Mouse (Mus musculus) lung, embryonic 15.5 days (tissue): ENCODE results near the gene Agbl4. TPM values are rescaled to one million over a fixed set of nuclear protein-coding genes. Genes with fewer than 3 reads are reported as not detected.

Experiments
- ATAC-seq: fragments of 200-750 bp; cut with Nextera tagmentation; 2 replicates; pipeline ENCODE4 v1.8.0; 2017; ENCODE audit warnings: moderate number of reproducible peaks, borderline replicate concordance; ENCODE audit not compliant: low FRiP score, low TSS enrichment; ENCODE audit errors: extremely low read depth
- H3K27ac ChIP-seq: fragments of 300-500 bp; sonication (generic); 2 replicates; pipeline ENCODE4 v1.5.1; 2015; ENCODE audit warnings: moderate library complexity, mild to moderate bottlenecking, inconsistent platforms
- H3K27me3 ChIP-seq: fragments of 300-500 bp; sonication (generic); 2 replicates; pipeline ENCODE4 v1.6.1; 2015; ENCODE audit warnings: inconsistent platforms
- H3K36me3 ChIP-seq: fragments of 300-500 bp; sonication (generic); 2 replicates; pipeline ENCODE4 v1.6.1; 2015; ENCODE audit warnings: inconsistent platforms
- H3K4me1 ChIP-seq: fragments of 300-500 bp; sonication (generic); 2 replicates; pipeline ENCODE4 v1.6.1; 2015; ENCODE audit warnings: inconsistent platforms
- H3K4me2 ChIP-seq: fragments of 300-500 bp; sonication (generic); 2 replicates; pipeline ENCODE4 v1.6.1; 2015; ENCODE audit warnings: inconsistent platforms, mild to moderate bottlenecking, moderate library complexity
- H3K4me3 ChIP-seq: fragments of 300-500 bp; sonication (generic); 2 replicates; pipeline ENCODE4 v1.5.1; 2015; ENCODE audit warnings: mild to moderate bottlenecking, inconsistent platforms
- H3K9ac ChIP-seq: fragments of 300-500 bp; sonication (generic); 2 replicates; pipeline ENCODE4 v1.6.1; 2015; ENCODE audit warnings: inconsistent platforms
- H3K9me3 ChIP-seq: fragments of 300-500 bp; sonication (generic); 2 replicates; pipeline ENCODE4 v1.6.1; 2016; ENCODE audit warnings: inconsistent platforms
- WGBS: fragments of 180-500 bp; shearing (Covaris S2); methylation state at CpG from one replicate; pipeline ENCODE4 v1.1.7; 2015; 5-methylcytosine and 5-hydroxymethylcytosine counted together
- polyA plus RNA-seq: library from polyadenylated mRNA; unstranded; fragments of >200 nt; fragmentation: Nextera tagmentation; extraction: Ambion mirVana; gene quantifications from 2 replicates; pipeline ENCODE4 v1.2.1, GENCODE M21; 2015

Gene Agbl4
- polyA plus RNA-seq, 1 experiment from 2014 or later = 0.50 TPM

DNA sequence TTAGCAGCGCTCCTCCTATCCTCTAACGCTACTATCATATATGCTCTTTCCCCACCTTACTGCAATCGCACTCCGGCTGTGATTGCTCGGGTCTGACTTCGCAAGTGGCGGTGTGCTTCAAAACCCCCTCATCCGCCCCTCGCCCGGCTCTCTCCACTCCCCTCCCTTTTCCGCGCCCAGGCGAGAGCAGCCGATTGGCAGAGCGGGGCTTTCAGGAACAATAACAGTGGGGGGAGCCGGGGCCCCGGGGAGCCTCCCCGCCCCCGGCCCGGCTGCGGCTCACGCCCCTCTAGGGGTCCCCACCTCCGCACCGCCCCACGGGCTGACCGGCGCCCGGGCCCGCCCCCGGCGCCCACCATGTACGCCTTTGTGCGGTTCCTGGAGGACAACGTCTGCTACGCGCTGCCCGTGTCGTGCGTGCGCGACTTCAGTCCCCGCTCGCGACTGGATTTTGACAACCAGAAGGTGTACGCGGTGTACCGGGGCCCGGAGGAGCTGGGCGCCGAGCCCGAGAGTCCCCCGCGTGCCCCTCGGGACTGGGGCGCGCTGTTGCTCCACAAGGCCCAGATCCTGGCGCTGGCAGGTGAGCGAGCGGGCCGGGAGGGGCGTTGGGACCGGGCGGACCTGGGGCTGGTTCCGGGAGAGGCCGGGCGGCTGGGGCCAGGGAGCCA, 1017.5 kb downstream of the Agbl4 start, which contains the start of gene Bend5:
Bend5 (plus strand) TSS at position 189 of the 671 bp plus-strand sequence.
- no peaks in the 10 kb centered on the region for H3K9me3 ChIP-seq
- no peaks in the 10 kb centered on the region for H3K27me3 ChIP-seq
- under 1% methylated on average over 64 of the region's 66 CpGs for WGBS
- H3K4me3 ChIP-seq = peak within 1 kb of the TSS; percentile 74
- H3K36me3 ChIP-seq = no peaks in the 10 kb centered on the region; the same call in 1 of the 2 replicates
- H3K27ac ChIP-seq = peak within 1 kb of the TSS; percentile 87
- peak; percentile 96 for ATAC-seq
- H3K4me1 ChIP-seq = peaks cover 15% of the 10 kb centered on the region
- H3K4me2 ChIP-seq = peak within 1 kb of the TSS; percentile 70
- H3K9ac ChIP-seq = peak within 1 kb of the TSS; percentile 71

DNA sequence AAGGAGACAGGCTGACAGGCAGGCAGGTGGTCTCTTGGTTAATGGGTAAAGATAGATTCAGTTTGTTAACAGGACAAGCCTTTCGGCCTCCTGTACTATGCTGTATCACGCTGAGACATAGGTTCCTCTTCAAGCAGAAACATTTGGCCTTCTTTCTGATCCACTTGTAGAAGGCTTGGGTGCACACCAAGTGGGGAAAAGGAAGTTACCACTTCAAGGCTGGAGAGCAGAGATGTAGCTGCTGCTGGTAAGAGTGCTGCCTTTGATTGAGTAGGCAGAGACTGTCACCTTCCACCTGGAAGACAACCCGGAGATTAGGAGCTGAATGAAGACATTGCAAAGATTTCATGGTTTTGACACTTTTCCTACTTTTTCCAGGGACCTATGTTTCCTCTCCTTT, 1018.7 kb downstream of the Agbl4 start:
- Histone ChIP-seq H3K4me2 (peak overlapping the region; percentile 70), H3K36me3 (no peaks in the 10 kb centered on the region; the same call in 1 of the 2 replicates), H3K4me3 (peak overlapping the region; percentile 74), H3K9me3 (no peaks in the 10 kb centered on the region), H3K9ac (0 out of 2 replicates have a peak overlapping the region, but pooled peaks have one; percentile 71), H3K27me3 (no peaks in the 10 kb centered on the region), H3K27ac (no peak overlapping the region), H3K4me1 (peaks cover 15% of the 10 kb centered on the region)
- no peak for ATAC-seq
- 62% methylated on average over 3 of the region's 3 CpGs for WGBS

DNA sequence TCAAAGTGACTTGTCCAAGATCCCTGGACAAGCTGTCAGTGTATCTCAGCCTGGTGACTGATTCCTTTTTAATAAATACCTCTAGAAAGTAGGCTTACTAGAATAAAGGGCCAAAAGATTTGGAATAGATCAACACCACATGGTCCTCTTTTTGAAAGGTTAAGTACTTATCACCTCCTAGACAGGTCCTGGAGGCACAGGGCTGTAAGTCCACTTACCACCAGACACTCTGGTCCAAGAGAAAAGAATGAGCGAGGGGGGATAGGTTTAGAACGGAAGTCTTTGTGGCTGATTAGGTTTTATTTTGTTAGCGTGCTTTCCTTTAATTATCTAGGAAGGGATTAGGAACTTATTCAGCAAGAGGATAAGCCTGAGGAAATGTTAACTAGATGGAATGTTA, 1019.1 kb downstream of the Agbl4 start:
- 0 out of 2 replicates have a peak overlapping the region, but pooled peaks have one; percentile 74 for H3K4me3 ChIP-seq
- WGBS = 75% methylated on average over 3 of the region's 3 CpGs
- H3K4me2 ChIP-seq = peak overlapping the region; percentile 70

GRCm38 (mm10) chr4:111417716-111418115, 1020.3 kb downstream of the Agbl4 start:
- no peaks in the 10 kb centered on the region for H3K9me3 ChIP-seq
- no peak overlapping the region for H3K4me3 ChIP-seq
- H3K9ac ChIP-seq = no peak overlapping the region
- no peak overlapping the region for H3K27ac ChIP-seq
- ATAC-seq = no peak
- no peaks in the 10 kb centered on the region; the same call in 1 of the 2 replicates for H3K36me3 ChIP-seq
- no peak overlapping the region for H3K4me2 ChIP-seq
- WGBS = 88% methylated on average over 5 of the region's 5 CpGs
- peaks cover 15% of the 10 kb centered on the region for H3K4me1 ChIP-seq
- no peaks in the 10 kb centered on the region for H3K27me3 ChIP-seq

More for the DNA sequence above, 1019.1 kb downstream of the Agbl4 start:
- H3K27ac ChIP-seq = no peak overlapping the region
- H3K4me1 ChIP-seq = peaks cover 15% of the 10 kb centered on the region
- ATAC-seq = no peak
- H3K27me3 ChIP-seq = no peaks in the 10 kb centered on the region
- no peak overlapping the region for H3K9ac ChIP-seq
- H3K36me3 ChIP-seq = no peaks in the 10 kb centered on the region; the same call in 1 of the 2 replicates
- H3K9me3 ChIP-seq = no peaks in the 10 kb centered on the region

GRCm38 (mm10) chr4:111419476-111419875, 1022.0 kb downstream of the Agbl4 start:
- Histone ChIP-seq H3K36me3 (no peaks in the 10 kb centered on the region; the same call in 1 of the 2 replicates), H3K4me1 (peaks cover 10% of the 10 kb centered on the region), H3K27ac (no peak overlapping the region), H3K4me2 (no peak overlapping the region), H3K9me3 (no peaks in the 10 kb centered on the region), H3K27me3 (no peaks in the 10 kb centered on the region), H3K4me3 (no peak overlapping the region), H3K9ac (no peak overlapping the region)
- ATAC-seq = no peak
- WGBS = 77% methylated on average over 1 of the region's 1 CpGs

DNA sequence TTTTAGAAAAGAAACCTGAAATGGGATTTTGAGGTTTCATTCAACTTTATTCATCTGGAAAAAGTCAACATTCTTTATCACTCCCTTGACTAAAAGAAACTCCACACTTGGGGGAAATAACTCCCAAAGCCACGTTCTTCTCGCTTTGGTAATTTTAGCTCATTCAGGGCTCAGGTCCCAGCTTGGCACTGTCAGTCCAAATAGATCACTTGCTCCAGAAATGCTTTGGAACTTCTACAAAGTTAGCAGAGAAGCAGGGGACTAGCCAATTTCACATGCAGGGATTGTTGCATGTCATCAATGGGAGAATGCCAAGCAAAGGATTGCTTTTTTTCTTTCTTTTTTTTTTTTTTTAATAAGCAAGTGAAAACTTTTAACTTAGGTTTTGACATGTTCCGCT, 1022.6 kb downstream of the Agbl4 start:
- ATAC-seq = no peak
- Histone ChIP-seq H3K27me3 (no peaks in the 10 kb centered on the region), H3K4me2 (no peak overlapping the region), H3K36me3 (no peaks in the 10 kb centered on the region; the same call in 1 of the 2 replicates), H3K9ac (no peak overlapping the region), H3K4me3 (no peak overlapping the region), H3K4me1 (peaks cover 10% of the 10 kb centered on the region), H3K9me3 (no peaks in the 10 kb centered on the region), H3K27ac (no peak overlapping the region)
- 65% methylated on average over 3 of the region's 3 CpGs for WGBS

GRCm38 (mm10) chr4:111420955-111421354, 1023.5 kb downstream of the Agbl4 start:
- no peak for ATAC-seq
- Histone ChIP-seq H3K4me1 (peaks cover 9% of the 10 kb centered on the region), H3K9me3 (no peaks in the 10 kb centered on the region), H3K36me3 (no peaks in the 10 kb centered on the region; the same call in 1 of the 2 replicates), H3K27ac (no peak overlapping the region), H3K4me2 (no peak overlapping the region), H3K4me3 (no peak overlapping the region), H3K9ac (no peak overlapping the region), H3K27me3 (no peaks in the 10 kb centered on the region)
- 80% methylated on average over 4 of the region's 4 CpGs for WGBS

GRCm38 (mm10) chr4:111421785-111422184, 1024.3 kb downstream of the Agbl4 start:
- H3K27me3 ChIP-seq = no peaks in the 10 kb centered on the region
- H3K9me3 ChIP-seq = no peaks in the 10 kb centered on the region
- no peak overlapping the region for H3K4me2 ChIP-seq
- H3K27ac ChIP-seq = no peak overlapping the region
- peaks cover 5% of the 10 kb centered on the region for H3K4me1 ChIP-seq
- no peak overlapping the region for H3K4me3 ChIP-seq
- 74% methylated on average over 6 of the region's 6 CpGs for WGBS
- no peak for ATAC-seq
- no peaks in the 10 kb centered on the region; the same call in 1 of the 2 replicates for H3K36me3 ChIP-seq
- no peak overlapping the region for H3K9ac ChIP-seq

DNA sequence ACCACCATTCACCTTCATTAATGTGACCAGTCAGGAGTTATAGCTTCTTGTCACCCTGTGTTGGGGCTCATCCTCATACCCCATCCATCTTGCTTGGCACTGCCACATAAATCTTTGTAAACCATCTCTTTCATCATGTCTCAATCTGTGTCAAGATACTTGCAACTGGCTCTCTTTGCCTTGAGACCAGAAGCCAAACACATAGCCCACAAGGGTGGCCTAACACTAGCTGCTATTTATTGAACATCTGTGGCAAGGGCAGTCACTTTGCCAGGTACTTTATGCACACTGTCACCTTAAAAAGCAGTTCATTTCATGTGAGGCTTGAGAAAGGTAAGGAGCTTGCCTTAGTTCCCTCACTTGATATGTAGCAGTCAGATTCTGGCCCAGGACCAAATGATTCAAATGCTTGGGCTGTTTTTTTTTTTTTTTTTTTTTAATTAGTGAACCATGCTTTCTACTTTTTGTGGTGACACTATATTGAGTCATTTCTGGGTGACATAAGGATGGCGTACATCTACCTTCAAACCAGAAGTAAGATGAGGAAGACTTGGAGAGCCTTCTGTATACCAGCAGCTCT, 1027.0 kb downstream of the Agbl4 start:
- H3K36me3 ChIP-seq = no peaks in the 10 kb centered on the region
- no peak overlapping the region for H3K27ac ChIP-seq
- H3K27me3 ChIP-seq = no peaks in the 10 kb centered on the region
- no peak overlapping the region for H3K4me2 ChIP-seq
- 79% methylated on average over 1 of the region's 1 CpGs for WGBS
- H3K4me1 ChIP-seq = peaks cover 5% of the 10 kb centered on the region
- ATAC-seq = no peak
- H3K9ac ChIP-seq = no peak overlapping the region
- H3K4me3 ChIP-seq = no peak overlapping the region
- no peaks in the 10 kb centered on the region for H3K9me3 ChIP-seq

DNA sequence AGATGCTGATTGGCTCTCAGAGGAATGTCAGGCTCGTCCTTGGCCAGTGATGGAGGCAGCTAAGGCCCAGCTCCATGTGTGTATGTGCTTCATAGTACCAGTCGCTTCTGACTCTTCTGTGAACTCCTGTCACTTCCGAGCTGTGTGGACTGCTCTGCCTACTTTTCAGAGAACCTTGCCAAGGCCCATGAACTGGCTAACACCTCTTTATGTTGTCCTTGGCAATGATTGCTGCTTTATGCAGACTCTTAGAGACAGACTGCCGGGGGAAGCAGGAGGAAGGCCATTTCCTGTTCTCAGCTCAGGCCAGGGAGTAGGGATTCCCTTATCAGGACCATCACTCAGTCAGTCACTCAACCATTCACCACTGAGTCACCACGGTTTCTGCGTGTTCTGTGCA, 1027.7 kb downstream of the Agbl4 start:
- Histone ChIP-seq H3K27me3 (no peaks in the 10 kb centered on the region), H3K4me1 (peaks cover 5% of the 10 kb centered on the region), H3K36me3 (no peaks in the 10 kb centered on the region), H3K9ac (no peak overlapping the region), H3K9me3 (no peaks in the 10 kb centered on the region), H3K27ac (no peak overlapping the region), H3K4me3 (no peak overlapping the region), H3K4me2 (no peak overlapping the region)
- 27% methylated on average over 6 of the region's 6 CpGs for WGBS
- peak; percentile 81 for ATAC-seq

DNA sequence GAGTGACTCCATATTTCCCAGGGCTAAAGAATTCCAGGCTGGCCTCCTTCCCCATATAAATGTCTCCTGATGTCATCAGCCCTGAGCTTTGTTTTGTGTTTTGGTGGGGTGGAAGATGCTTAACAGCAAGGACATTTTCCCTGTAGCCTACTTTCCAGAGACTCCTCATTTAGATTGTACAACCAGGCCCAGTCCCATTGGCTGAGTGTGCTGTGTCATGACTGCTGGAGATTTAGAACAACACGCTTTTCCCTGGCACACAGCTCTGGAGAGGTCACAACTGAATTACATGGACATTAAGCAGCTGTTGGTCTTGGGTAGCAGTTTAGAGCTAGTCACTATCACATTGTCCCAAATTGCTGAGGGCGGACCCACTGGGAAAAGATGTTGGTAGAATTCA, 1033.7 kb downstream of the Agbl4 start:
- H3K36me3 ChIP-seq = peaks cover 14% of the 10 kb centered on the region; the same call in 1 of the 2 replicates
- 0 out of 2 replicates have a peak, but pooled peaks cover 2% of the 10 kb centered on the region for H3K4me1 ChIP-seq
- peak; percentile 71; the same call in 1 of the 2 replicates for ATAC-seq
- H3K4me2 ChIP-seq = no peak overlapping the region
- H3K4me3 ChIP-seq = no peak overlapping the region
- no peak overlapping the region for H3K9ac ChIP-seq
- no peaks in the 10 kb centered on the region for H3K9me3 ChIP-seq
- no peaks in the 10 kb centered on the region for H3K27me3 ChIP-seq
- no peak overlapping the region for H3K27ac ChIP-seq
- WGBS = 74% methylated on average over 2 of the region's 2 CpGs

- Histone ChIP-seq H3K9ac (no peak overlapping the region), H3K4me2 (no peak overlapping the region), H3K4me3 (no peak overlapping the region), H3K4me1 (0 out of 2 replicates have a peak, but pooled peaks cover 2% of the 10 kb centered on the region), H3K27me3 (no peaks in the 10 kb centered on the region), H3K36me3 (peaks cover 15% of the 10 kb centered on the region; the same call in 1 of the 2 replicates), H3K27ac (peak overlapping the region; percentile 4; the same call in 1 of the 2 replicates), H3K9me3 (no peaks in the 10 kb centered on the region)
- no peak for ATAC-seq
- WGBS = 54% methylated on average over 5 of the region's 5 CpGs
Observed at GRCm38 (mm10) chr4:111432013-111432412, 1034.6 kb downstream of the Agbl4 start.
